Mouse (Mus musculus) telencephalon, adult 2 months (tissue): ENCODE measurements around the gene Kif4.

Source experiments
- DNase-seq: peaks from one replicate; pipeline ENCODE4 v3.0.0-alpha.2; 2011; ENCODE audit warnings: low read depth, low spot score

Kif4 gene

GRCm38 (mm10) chrX:100729665-100730188, 104.2 kb downstream of the Kif4 start, which contains the start of gene Gdpd2:
TSS of gene Gdpd2 (plus strand) at chrX:100729873.
- DNase-seq = peak; percentile 13

DNA sequence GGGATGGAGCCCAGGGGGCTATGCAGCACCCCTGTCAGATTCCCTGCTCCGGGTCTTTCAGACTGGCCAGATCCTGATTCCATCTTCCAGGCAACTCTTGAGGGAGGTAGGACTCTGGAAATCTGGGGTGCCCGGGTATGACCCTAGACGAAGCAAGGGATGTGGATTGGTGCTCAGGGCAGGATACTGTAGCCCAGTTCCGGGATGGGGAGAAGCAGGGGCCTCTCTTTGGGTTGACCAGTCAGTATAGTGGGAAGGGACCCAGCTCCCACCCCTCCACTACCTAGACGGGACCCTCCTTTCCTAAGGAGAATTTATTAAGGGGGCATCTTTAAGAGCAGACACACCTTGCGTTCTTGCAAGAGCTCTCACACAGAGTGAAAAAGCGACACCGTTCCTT, 104.7 kb downstream of the Kif4 start:
- no peak for DNase-seq

DNA sequence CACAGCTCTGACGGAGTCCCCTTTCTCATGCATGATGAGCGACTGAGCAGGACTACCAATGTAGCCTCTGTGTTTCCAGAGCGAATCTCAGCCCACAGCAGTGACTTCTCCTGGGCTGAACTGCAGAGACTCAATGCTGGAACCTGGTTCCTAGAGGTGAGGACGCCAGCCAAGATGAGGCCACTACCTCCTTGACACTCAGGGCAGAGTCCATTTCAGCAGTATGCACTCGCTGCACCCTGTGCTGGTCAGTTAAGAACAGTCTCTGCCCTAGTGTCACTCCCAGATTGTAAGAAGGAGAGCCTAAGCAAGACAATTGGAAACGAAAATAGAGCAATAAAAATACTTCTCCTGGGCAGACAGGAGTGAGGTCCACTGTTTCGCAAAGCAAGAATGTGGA, 108.8 kb downstream of the Kif4 start:
- no peak for DNase-seq

GRCm38 (mm10) chrX:100738918-100739317, 113.4 kb downstream of the Kif4 start:
- DNase-seq = peak; percentile 24

GRCm38 (mm10) chrX:100739443-100739842, 113.9 kb downstream of the Kif4 start:
- peak; percentile 10 for DNase-seq

DNA sequence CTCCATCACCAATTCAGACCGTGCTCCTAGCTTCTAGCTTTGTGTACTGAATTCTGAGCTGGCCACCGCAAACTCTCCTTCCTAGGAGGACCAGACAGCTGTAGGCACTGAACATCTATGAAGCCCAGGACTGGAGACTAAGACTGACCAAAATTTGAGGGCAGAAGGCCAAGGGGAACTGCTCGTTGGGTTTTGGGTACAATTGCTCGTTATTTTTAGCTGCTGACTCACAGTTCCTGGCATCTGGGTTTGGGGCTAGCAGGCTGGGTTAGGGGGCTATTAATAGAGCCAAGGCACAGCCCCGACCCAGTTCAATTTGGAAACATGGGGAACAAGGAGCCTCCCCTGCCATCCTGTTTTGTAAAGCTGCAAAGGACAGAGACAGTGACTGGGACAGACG, 115.2 kb downstream of the Kif4 start:
- DNase-seq = peak; percentile 38

- DNase-seq = no peak
These were observed 116.4 kb downstream of the Kif4 start for GRCm38 (mm10) chrX:100741940-100742339.

DNA sequence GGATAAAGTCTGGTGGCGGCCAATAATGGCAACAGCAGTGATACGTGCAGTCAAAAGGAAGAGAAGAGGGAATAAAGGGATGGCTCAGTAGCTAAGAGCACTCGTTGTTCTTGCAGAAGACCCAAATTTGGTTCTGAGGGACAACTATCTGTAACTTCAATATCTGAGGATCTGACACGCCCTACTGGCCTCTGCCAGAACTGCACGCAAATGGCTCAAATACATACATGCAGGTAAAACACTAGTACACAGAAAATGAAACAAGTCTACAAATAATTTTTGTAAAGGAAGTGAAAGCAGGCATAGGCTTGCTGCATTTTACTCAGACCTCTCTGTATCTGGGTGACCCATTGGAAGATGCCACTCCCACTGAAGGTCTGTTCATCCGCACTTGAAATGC, 140.3 kb downstream of the Kif4 start:
- DNase-seq = no peak

- DNase-seq = peak; percentile 74
These were observed 141.8 kb downstream of the Kif4 start, which contains the start of gene Dlg3 for GRCm38 (mm10) chrX:100767181-100767884. TSS of gene Dlg3 (plus strand) at chrX:100767722.

DNA sequence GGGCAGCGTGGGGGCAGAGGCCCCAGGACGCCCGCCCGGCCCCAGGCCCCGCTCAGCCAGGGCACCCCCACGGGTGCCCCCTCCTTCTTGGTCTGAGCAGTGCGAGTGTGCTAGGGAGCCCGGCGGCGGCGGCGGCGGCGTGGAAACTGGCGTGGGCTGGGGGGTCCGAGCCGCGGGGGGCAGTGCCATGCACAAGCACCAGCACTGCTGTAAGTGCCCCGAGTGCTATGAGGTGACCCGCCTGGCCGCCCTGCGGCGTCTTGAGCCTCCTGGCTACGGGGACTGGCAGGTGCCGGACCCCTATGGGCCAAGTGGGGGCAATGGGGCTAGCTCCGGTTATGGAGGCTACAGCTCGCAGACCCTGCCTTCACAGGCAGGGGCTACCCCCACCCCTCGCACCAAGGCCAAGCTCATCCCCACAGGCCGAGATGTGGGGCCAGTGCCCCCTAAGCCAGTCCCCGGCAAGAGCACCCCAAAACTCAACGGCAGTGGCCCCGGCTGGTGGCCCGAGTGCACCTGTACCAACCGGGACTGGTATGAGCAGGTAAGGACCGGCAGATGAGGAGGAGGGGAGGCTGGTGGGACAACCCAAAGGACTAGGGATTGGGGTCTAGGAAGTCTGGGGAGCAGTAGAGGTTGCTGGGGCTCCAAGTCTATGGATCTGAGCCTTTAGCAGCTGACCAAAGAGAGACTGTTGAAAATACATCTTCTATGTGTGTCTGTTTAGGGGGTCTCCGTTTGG, 142.5 kb downstream of the Kif4 start:
- DNase-seq = no peak

DNA sequence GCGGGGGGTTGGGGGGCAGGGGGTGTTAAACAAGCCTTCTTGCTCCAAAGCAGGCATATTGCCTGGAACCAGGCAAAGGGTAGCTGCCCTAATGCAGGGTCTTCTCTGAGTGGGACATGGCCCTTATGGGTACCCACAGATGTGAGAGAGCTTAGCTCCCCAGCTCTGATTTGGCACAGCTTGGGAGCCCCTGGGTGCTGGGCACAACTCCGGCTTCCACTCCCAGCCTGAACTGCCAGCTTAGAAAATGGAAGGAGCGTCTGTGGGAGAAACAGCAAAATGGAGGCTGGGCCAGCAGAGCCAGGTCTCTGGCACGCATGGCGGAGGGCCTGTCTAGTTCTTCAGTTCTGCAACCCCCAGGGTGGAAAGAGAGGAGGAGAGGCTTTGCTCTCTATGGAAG, 143.7 kb downstream of the Kif4 start:
- DNase-seq = no peak

DNA sequence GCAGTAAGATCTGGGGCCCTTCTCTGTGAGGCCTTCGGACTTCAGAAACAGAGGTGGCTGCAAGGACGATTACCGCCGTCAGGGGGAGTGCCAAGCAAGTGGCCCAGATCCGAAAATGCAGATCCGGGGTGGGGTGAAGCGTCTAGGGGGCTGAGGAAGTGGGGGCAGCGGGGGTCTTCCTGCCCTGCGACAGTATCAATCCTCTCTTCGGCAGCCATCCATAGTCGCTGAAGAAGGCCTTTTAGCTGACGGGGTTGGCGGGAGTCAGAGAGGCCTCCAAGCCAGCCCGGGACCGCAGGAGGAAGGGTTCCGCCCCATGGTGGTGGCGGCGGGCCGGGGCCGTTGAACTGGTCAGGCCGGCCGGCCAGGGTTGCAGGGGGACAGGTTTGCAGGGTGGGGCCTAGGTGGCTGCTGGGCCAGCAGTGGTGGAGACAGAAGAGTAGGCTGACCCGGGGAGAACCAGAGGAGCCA, 148.8 kb downstream of the Kif4 start:
- no peak for DNase-seq

- no peak for DNase-seq
These were observed 149.9 kb downstream of the Kif4 start for GRCm38 (mm10) chrX:100775405-100775804.

- no peak for DNase-seq
These were observed 151.0 kb downstream of the Kif4 start for GRCm38 (mm10) chrX:100776494-100776893.
